Comparison of ENCODE assay signal across 8 mouse cellular contexts in genomic region chr6:125603678-125604462, GRCm38 (mm10). TPM values are rescaled to one million over a fixed set of nuclear protein-coding genes. Genes with fewer than 3 reads are reported as not detected.
DNase-seq lines count a peak whose midpoint lies in the region; ATAC-seq lines count a peak whose summit lies in the region.

No protein-coding gene starts in this region.

- no peak for ATAC-seq in forebrain, embryonic 13.5 days
- no peak for ATAC-seq in forebrain, embryonic 16.5 days
- ATAC-seq in lung, embryonic 16.5 days (ENCODE audit: low read depth), result peak; percentile 8; the same call in 1 of the 2 replicates

- peak overlapping the region; percentile 28; the same call in 1 of the 2 replicates for H3K4me2 ChIP-seq in forebrain, embryonic 13.5 days
- no peak overlapping the region for H3K4me2 ChIP-seq in forebrain, embryonic 16.5 days (ENCODE audit: low read length)
- H3K4me2 ChIP-seq in lung, embryonic 16.5 days (ENCODE audit: low read depth, low read length), result peak overlapping the region; percentile 42

- no peak overlapping the region for H3K4me3 ChIP-seq in forebrain, embryonic 13.5 days
- H3K4me3 ChIP-seq in forebrain, embryonic 16.5 days (replicated peaks; ENCODE audit: low read length), result no peak overlapping the region
- H3K4me3 ChIP-seq in lung, embryonic 16.5 days (ENCODE audit: low read length), result no peak overlapping the region; the same call in 1 of the 2 replicates
- H3K4me3 ChIP-seq in limb, embryonic 10.5 days, result peak overlapping the region; percentile 32; the same call in 1 of the 2 replicates

- H3K9ac ChIP-seq in forebrain, embryonic 13.5 days, result no peak overlapping the region
- no peak overlapping the region for H3K9ac ChIP-seq in forebrain, embryonic 16.5 days (replicated peaks; ENCODE audit: low read depth, low read length)
- 0 out of 2 replicates have a peak overlapping the region, but pooled peaks have one; percentile 8 for H3K9ac ChIP-seq in lung, embryonic 16.5 days (ENCODE audit: low read length)

- peaks cover 3% of the 10 kb centered on the region; the same call in 1 of the 2 replicates for H3K27me3 ChIP-seq in forebrain, embryonic 13.5 days
- H3K27me3 ChIP-seq in forebrain, embryonic 16.5 days (replicated peaks; ENCODE audit: control insufficient read depth, insufficient read depth, low read length), result no peaks in the 10 kb centered on the region
- H3K27me3 ChIP-seq in lung, embryonic 16.5 days (ENCODE audit: control insufficient read depth, insufficient read depth, low read depth, low read length), result no peaks in the 10 kb centered on the region
- peaks cover 26% of the 10 kb centered on the region; the same call in 1 of the 2 replicates for H3K27me3 ChIP-seq in limb, embryonic 10.5 days (ENCODE audit: low read depth, poor library complexity, severe bottlenecking)

- WGBS in forebrain, embryonic 13.5 days, result 84% methylated on average over 26 of the region's 26 CpGs
- WGBS in forebrain, embryonic 16.5 days, result 79% methylated on average over 26 of the region's 26 CpGs
- 72% methylated on average over 26 of the region's 26 CpGs for WGBS in lung, embryonic 16.5 days
- WGBS in limb, embryonic 10.5 days, result 85% methylated on average over 26 of the region's 26 CpGs

- H3K9me3 ChIP-seq in forebrain, embryonic 13.5 days (replicated peaks), result no peaks in the 10 kb centered on the region
- no peaks in the 10 kb centered on the region for H3K9me3 ChIP-seq in forebrain, embryonic 16.5 days (ENCODE audit: control insufficient read depth, low read length)
- no peaks in the 10 kb centered on the region for H3K9me3 ChIP-seq in lung, embryonic 16.5 days (ENCODE audit: control insufficient read depth, low read length)
- H3K9me3 ChIP-seq in limb, embryonic 10.5 days (replicated peaks), result no peaks in the 10 kb centered on the region

- DNase-seq in lung, adult 18-20 months, result no peak
- DNase-seq in limb, embryonic 10.5 days (ENCODE audit: low spot score), result no peak
- peak; percentile 27 for DNase-seq in naive thymus-derived CD4-positive, alpha-beta T cell, adult 2 months (ENCODE audit: low read depth)
- DNase-seq in natural killer cell, adult 2 months (ENCODE audit: low spot score in 2 of 2), result no peak
- no peak for DNase-seq in ovary, adult 18-20 months (ENCODE audit: low spot score)

- H3K27ac ChIP-seq in forebrain, embryonic 13.5 days, result no peak overlapping the region
- no peak overlapping the region for H3K27ac ChIP-seq in forebrain, embryonic 16.5 days (ENCODE audit: low read length)
- H3K27ac ChIP-seq in lung, embryonic 16.5 days (ENCODE audit: low read length), result no peak overlapping the region
- H3K27ac ChIP-seq in limb, embryonic 10.5 days, result no peak overlapping the region

- no peaks in the 10 kb centered on the region for H3K36me3 ChIP-seq in forebrain, embryonic 13.5 days (ENCODE audit: poor library complexity, severe bottlenecking)
- no peaks in the 10 kb centered on the region for H3K36me3 ChIP-seq in forebrain, embryonic 16.5 days (ENCODE audit: control insufficient read depth, insufficient read depth)
- no peaks in the 10 kb centered on the region for H3K36me3 ChIP-seq in lung, embryonic 16.5 days (ENCODE audit: control insufficient read depth, insufficient read depth, low read length)
- H3K36me3 ChIP-seq in limb, embryonic 10.5 days, result no peaks in the 10 kb centered on the region

- H3K4me1 ChIP-seq in forebrain, embryonic 13.5 days, result no peaks in the 10 kb centered on the region
- 0 out of 2 replicates have a peak, but pooled peaks cover 6% of the 10 kb centered on the region for H3K4me1 ChIP-seq in forebrain, embryonic 16.5 days (replicated peaks; ENCODE audit: control insufficient read depth, insufficient read depth, low read length)
- H3K4me1 ChIP-seq in lung, embryonic 16.5 days (replicated peaks; ENCODE audit: control insufficient read depth, insufficient read depth, low read length), result 0 out of 2 replicates have a peak, but pooled peaks cover 3% of the 10 kb centered on the region
- H3K4me1 ChIP-seq in limb, embryonic 10.5 days, result peaks cover 18% of the 10 kb centered on the region

RNA-seq across cellular contexts. Expression of gene Vwf, which starts 57.3 kb away (rescaled TPM):
- 4.8 and 7.7 TPM in 2 replicates for polyA plus RNA-seq in forebrain, embryonic 13.5 days (2015; fragmentation: Nextera tagmentation; extraction: Ambion mirVana)
- 6.3 and 9.8 TPM in 2 replicates for polyA plus RNA-seq in forebrain, embryonic 16.5 days (2015; fragmentation: Nextera tagmentation; extraction: Ambion mirVana)
- 21.6 and 22.2 TPM in 2 replicates for polyA plus RNA-seq in lung, embryonic 16.5 days (2015; fragmentation: Nextera tagmentation; extraction: Ambion mirVana)
- 4.5 and 5.3 TPM in 2 replicates for polyA plus RNA-seq in limb, embryonic 10.5 days (2016; fragmentation: Nextera tagmentation; extraction: Ambion mirVana)
